8 mouse cellular contexts compared by ENCODE assay signal in the genomic region with DNA sequence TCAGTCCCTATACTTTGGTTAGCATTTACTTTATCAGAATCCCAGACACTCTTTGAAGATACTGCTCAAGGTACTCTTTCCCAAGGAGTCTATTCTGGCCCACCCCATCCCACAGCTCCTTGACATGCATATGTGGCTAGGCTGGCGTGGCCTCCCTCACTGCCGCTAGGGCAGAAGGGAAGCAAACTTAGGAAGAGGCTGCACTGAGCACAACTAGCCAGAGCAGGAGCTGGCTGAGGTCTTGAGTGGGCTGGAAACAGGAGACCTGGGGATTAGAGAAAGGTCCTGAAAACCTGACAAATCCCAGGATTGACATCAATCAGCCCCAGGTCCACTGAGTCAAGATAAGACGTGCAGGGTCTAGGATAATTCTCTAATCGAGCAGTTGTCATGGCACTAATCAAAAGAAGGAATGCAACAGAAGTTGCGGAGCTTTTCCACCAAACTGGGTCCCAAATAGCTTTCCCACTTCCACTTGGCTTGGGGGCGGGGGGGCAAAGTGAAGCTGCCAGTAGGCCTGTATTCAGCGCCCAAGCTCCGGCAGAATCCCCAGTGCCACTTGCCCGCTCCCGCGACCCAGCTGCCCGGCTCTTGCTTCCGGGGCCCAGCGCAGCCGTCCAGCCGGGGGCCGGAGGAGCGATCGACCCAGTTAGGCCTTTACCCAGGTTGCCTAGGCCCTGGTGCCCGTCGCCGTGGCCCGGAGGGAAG. TPM values are rescaled to one million over a fixed set of nuclear protein-coding genes. Genes with fewer than 3 reads are reported as not detected.
DNase-seq lines count a peak whose midpoint lies in the region; ATAC-seq and TF ChIP-seq lines count a peak whose summit lies in the region.

No protein-coding gene starts in this region.

- H3K27ac ChIP-seq in forebrain, embryonic 10.5 days, result peak overlapping the region; percentile 88
- H3K27ac ChIP-seq in hindbrain, postnatal 0 days, result peak overlapping the region; percentile 82
- H3K27ac ChIP-seq in olfactory bulb, adult 2 months (ENCODE audit: insufficient read depth, low read depth, low read length), result peak overlapping the region; percentile 34

- intact Hi-C loops in left cerebral cortex, postnatal 10 days (cut with DNase I), result no loop called here

- peak overlapping the region; percentile 82 for H3K4me3 ChIP-seq in E14TG2a.4 (replicated peaks; ENCODE audit: low read length)
- H3K4me3 ChIP-seq in forebrain, embryonic 10.5 days, result peak overlapping the region; percentile 63
- H3K4me3 ChIP-seq in hindbrain, postnatal 0 days (ENCODE audit: low read length), result peak overlapping the region; percentile 40
- peak overlapping the region; percentile 68 for H3K4me3 ChIP-seq in lung, adult 2 months (replicated peaks; ENCODE audit: extremely low read depth, low read depth, low read length)
- peak overlapping the region; percentile 50 for H3K4me3 ChIP-seq in olfactory bulb, adult 2 months (ENCODE audit: insufficient read depth, low read depth, low read length)

- H3K9me3 ChIP-seq in E14TG2a.4 (ENCODE audit: low read length), result 0 out of 2 replicates have a peak, but pooled peaks cover 4% of the 10 kb centered on the region
- H3K9me3 ChIP-seq in forebrain, embryonic 10.5 days, result no peaks in the 10 kb centered on the region
- H3K9me3 ChIP-seq in hindbrain, postnatal 0 days (ENCODE audit: low read length), result no peaks in the 10 kb centered on the region

- TF ChIP-seq POLR2A in lung, adult 2 months (IDR thresholded peaks at IDR 0.05; ENCODE audit: borderline replicate concordance, extremely low read depth, low read depth, low read length), result peak; percentile 67; the same call in 1 of the 2 replicates
- no peak for TF ChIP-seq POLR2A in olfactory bulb, adult 2 months (IDR thresholded peaks at IDR 0.05; ENCODE audit: insufficient read depth, low read depth, low read length)

- WGBS in forebrain, embryonic 10.5 days, result 9% methylated on average over 23 of the region's 23 CpGs
- WGBS in hindbrain, postnatal 0 days, result 7% methylated on average over 21 of the region's 23 CpGs
- 6% methylated on average over 23 of the region's 23 CpGs for WGBS in lung, adult 2 months
- 13% methylated on average over 23 of the region's 23 CpGs for WGBS in olfactory bulb, adult 2 months

- H3K4me2 ChIP-seq in hindbrain, postnatal 0 days (ENCODE audit: low read depth, low read length), result peak overlapping the region; percentile 57

- no peaks in the 10 kb centered on the region for H3K36me3 ChIP-seq in E14TG2a.4 (ENCODE audit: insufficient read depth, low read length)
- H3K36me3 ChIP-seq in forebrain, embryonic 10.5 days (replicated peaks), result no peaks in the 10 kb centered on the region
- H3K36me3 ChIP-seq in hindbrain, postnatal 0 days (ENCODE audit: insufficient read depth, low read length), result no peaks in the 10 kb centered on the region

- ATAC-seq in hindbrain, postnatal 0 days, result no peak; the same call in 1 of the 2 replicates

- DNase-seq in adrenal gland, adult (ENCODE audit: inconsistent age in 2 of 2, low spot score in 1 of 2), result peak; percentile 53 to 83
- no peak for DNase-seq in adrenal gland, adult 8-10 months
- peak; percentile 27 for DNase-seq in forebrain, embryonic 10.5 days (ENCODE audit: extremely low spot score, low spot score)
- DNase-seq in hindbrain, postnatal 0 days (ENCODE audit: low spot score), result no peak
- DNase-seq in lung, adult 2 months, result peak; percentile 41
- DNase-seq in left cerebral cortex, postnatal 10 days (ENCODE audit: extremely low spot score in 1 of 2, low spot score in 2 of 2), result no peak

- peaks cover 23% of the 10 kb centered on the region for H3K27me3 ChIP-seq in E14TG2a.4 (ENCODE audit: insufficient read depth, low read length)
- H3K27me3 ChIP-seq in forebrain, embryonic 10.5 days (ENCODE audit: poor library complexity, severe bottlenecking), result peaks cover 16% of the 10 kb centered on the region
- H3K27me3 ChIP-seq in hindbrain, postnatal 0 days (ENCODE audit: insufficient read depth, low read length), result no peaks in the 10 kb centered on the region

- peaks cover 33% of the 10 kb centered on the region for H3K4me1 ChIP-seq in E14TG2a.4 (replicated peaks; ENCODE audit: low read depth, low read length)
- H3K4me1 ChIP-seq in forebrain, embryonic 10.5 days, result peaks cover 21% of the 10 kb centered on the region
- H3K4me1 ChIP-seq in hindbrain, postnatal 0 days (ENCODE audit: insufficient read depth, low read length), result peaks cover 6% of the 10 kb centered on the region
- peaks cover 7% of the 10 kb centered on the region for H3K4me1 ChIP-seq in lung, adult 2 months (ENCODE audit: control insufficient read depth, insufficient read depth, low read length)
- H3K4me1 ChIP-seq in olfactory bulb, adult 2 months (ENCODE audit: control insufficient read depth, insufficient read depth, low read length), result peaks cover 24% of the 10 kb centered on the region

- H3K9ac ChIP-seq in hindbrain, postnatal 0 days (replicated peaks; ENCODE audit: low read length), result peak overlapping the region; percentile 71

- no peak for TF ChIP-seq CTCF in E14TG2a.4 (conservative IDR thresholded peaks at IDR 0.05; ENCODE audit: low read length)
- peak; percentile 24; the same call in 1 of the 2 replicates for TF ChIP-seq CTCF in hindbrain, postnatal 0 days (IDR thresholded peaks at IDR 0.05; ENCODE audit: low read depth)
- TF ChIP-seq CTCF in lung, adult 2 months (IDR thresholded peaks at IDR 0.05; ENCODE audit: insufficient read depth, low read length), result 0 out of 2 replicates have a peak, but pooled peaks have one; percentile 15
- TF ChIP-seq CTCF in olfactory bulb, adult 2 months (IDR thresholded peaks at IDR 0.05; ENCODE audit: insufficient read depth, low read depth, low read length), result no peak

RNA-seq across cellular contexts. Expression of a gene that starts 0.9 kb away (rescaled TPM):
- total RNA-seq in adrenal gland, adult 8-10 months (2022), result 10 to 100 TPM; 27.6 to 41.8 (median 34.2) TPM
- polyA plus RNA-seq in forebrain, embryonic 10.5 days (2016; fragmentation: Nextera tagmentation; extraction: Ambion mirVana), result 2.8 and 2.9 TPM in 2 replicates
- 5.7 and 12.7 TPM in 2 replicates for total RNA-seq in hindbrain, postnatal 0 days (2014; rRNA removed)
- polyA plus RNA-seq in hindbrain, postnatal 0 days (2015; fragmentation: Nextera tagmentation; extraction: Ambion mirVana), result 5.1 and 6.9 TPM in 2 replicates
- 15.0 and 15.8 TPM in 2 replicates for polyA plus RNA-seq in lung, adult 2 months (2012; rRNA removed)
- polyA plus RNA-seq in olfactory bulb, adult 2 months (2012; ENCODE audit: insufficient read depth, insufficient read length, low replicate concordance, missing spikeins), result not detected in 2 replicates
- 10 to 100 TPM; 11.9 to 14.8 TPM for total RNA-seq in left cerebral cortex, postnatal 10 days (2021)

RNA-seq across cellular contexts. Expression of a gene that starts 16.2 kb away (rescaled TPM):
- under 1 TPM in 3 of 4 experiments, not detected in 1; 0.24 to 0.27 (median 0.25) TPM for total RNA-seq in adrenal gland, adult 8-10 months (2022)
- polyA plus RNA-seq in forebrain, embryonic 10.5 days (2016; fragmentation: Nextera tagmentation; extraction: Ambion mirVana), result 0.06 TPM in 1 of 2 replicates, not detected in the other
- 0.31 TPM in 1 of 2 replicates, not detected in the other for total RNA-seq in hindbrain, postnatal 0 days (2014; rRNA removed)
- polyA plus RNA-seq in hindbrain, postnatal 0 days (2015; fragmentation: Nextera tagmentation; extraction: Ambion mirVana), result 0.13 and 0.34 TPM in 2 replicates
- polyA plus RNA-seq in lung, adult 2 months (2012; rRNA removed), result 0.11 and 0.12 TPM in 2 replicates
- not detected in 2 replicates for polyA plus RNA-seq in olfactory bulb, adult 2 months (2012; ENCODE audit: insufficient read depth, insufficient read length, low replicate concordance, missing spikeins)
- under 1 TPM; 0.53 to 0.60 TPM for total RNA-seq in left cerebral cortex, postnatal 10 days (2021)

RNA-seq across cellular contexts. Expression of a gene that starts 20.9 kb away (rescaled TPM):
- total RNA-seq in adrenal gland, adult 8-10 months (2022), result 10 to 100 TPM; 39.3 to 51.3 (median 42.1) TPM
- polyA plus RNA-seq in forebrain, embryonic 10.5 days (2016; fragmentation: Nextera tagmentation; extraction: Ambion mirVana), result 5.3 and 7.2 TPM in 2 replicates
- 59.1 and 69.6 TPM in 2 replicates for total RNA-seq in hindbrain, postnatal 0 days (2014; rRNA removed)
- polyA plus RNA-seq in hindbrain, postnatal 0 days (2015; fragmentation: Nextera tagmentation; extraction: Ambion mirVana), result 21.0 and 24.1 TPM in 2 replicates
- polyA plus RNA-seq in lung, adult 2 months (2012; rRNA removed), result 1.7 and 1.9 TPM in 2 replicates
- polyA plus RNA-seq in olfactory bulb, adult 2 months (2012; ENCODE audit: insufficient read depth, insufficient read length, low replicate concordance, missing spikeins), result not detected in 2 replicates
- total RNA-seq in left cerebral cortex, postnatal 10 days (2021), result 10 to 100 TPM; 68.0 to 73.2 TPM

RNA-seq across cellular contexts. Expression of a gene that starts 27.0 kb away (rescaled TPM):
- 10 to 100 TPM in 2 of 4 experiments, 1 to 10 TPM in 2; 3.9 to 18.0 (median 7.9) TPM for total RNA-seq in adrenal gland, adult 8-10 months (2022)
- not detected in 2 replicates for polyA plus RNA-seq in forebrain, embryonic 10.5 days (2016; fragmentation: Nextera tagmentation; extraction: Ambion mirVana)
- total RNA-seq in hindbrain, postnatal 0 days (2014; rRNA removed), result 1.0 TPM in 1 of 2 replicates, not detected in the other
- polyA plus RNA-seq in hindbrain, postnatal 0 days (2015; fragmentation: Nextera tagmentation; extraction: Ambion mirVana), result 2.2 and 2.6 TPM in 2 replicates
- 13.8 and 26.9 TPM in 2 replicates for polyA plus RNA-seq in lung, adult 2 months (2012; rRNA removed)
- polyA plus RNA-seq in olfactory bulb, adult 2 months (2012; ENCODE audit: insufficient read depth, insufficient read length, low replicate concordance, missing spikeins), result not detected in 2 replicates
- total RNA-seq in left cerebral cortex, postnatal 10 days (2021), result 1 to 10 TPM in 1 of 2 experiments, under 1 TPM in 1; 0.69 to 1.9 TPM

RNA-seq across cellular contexts. Expression of a gene that starts 33.6 kb away (rescaled TPM):
- 10 to 100 TPM; 30.4 to 52.9 (median 40.1) TPM for total RNA-seq in adrenal gland, adult 8-10 months (2022)
- 21.3 and 23.8 TPM in 2 replicates for polyA plus RNA-seq in forebrain, embryonic 10.5 days (2016; fragmentation: Nextera tagmentation; extraction: Ambion mirVana)
- total RNA-seq in hindbrain, postnatal 0 days (2014; rRNA removed), result 24.2 and 30.5 TPM in 2 replicates
- polyA plus RNA-seq in hindbrain, postnatal 0 days (2015; fragmentation: Nextera tagmentation; extraction: Ambion mirVana), result 13.2 and 14.3 TPM in 2 replicates
- 9.0 and 14.2 TPM in 2 replicates for polyA plus RNA-seq in lung, adult 2 months (2012; rRNA removed)
- polyA plus RNA-seq in olfactory bulb, adult 2 months (2012; ENCODE audit: insufficient read depth, insufficient read length, low replicate concordance, missing spikeins), result 80.7 and 279 TPM in 2 replicates
- total RNA-seq in left cerebral cortex, postnatal 10 days (2021), result 10 to 100 TPM; 48.6 to 49.9 TPM

Comparison
In these comparisons a context has a peak if more than half of its experiments do, and no peak if none do; other contexts are left out.
1. DNase-seq: peak in adrenal gland, adult (2 of 2), forebrain, embryonic 10.5 days (single experiment) and lung, adult 2 months (single experiment); none in adrenal gland, adult 8-10 months (single experiment), hindbrain, postnatal 0 days (single experiment) and left cerebral cortex, postnatal 10 days (0 of 2).
2. CTCF ChIP-seq: peak in hindbrain, postnatal 0 days (single experiment) and lung, adult 2 months (single experiment); none in E14TG2a.4 (single experiment) and olfactory bulb, adult 2 months (single experiment).
3. H3K27ac ChIP-seq: peak in every context shown above with its lines; median percentile 88 in forebrain, embryonic 10.5 days; 82 in hindbrain, postnatal 0 days; 34 in olfactory bulb, adult 2 months.
4. Peak in every context shown above with its lines, with median percentiles within 50 percentile points of each other: H3K4me3 ChIP-seq.